Mouse (Mus musculus) CD4-positive, CD25-positive, alpha-beta regulatory T cell, adult 9 weeks (primary cell): ENCODE data around the gene Pex13. TPM values are rescaled to one million over a fixed set of nuclear protein-coding genes. Genes with fewer than 3 reads are reported as not detected.

Experiments used
- polyA plus RNA-seq: library from polyadenylated mRNA; unstranded; fragments of 100-300 nt; shearing (Covaris generic); gene quantifications from one replicate; pipeline ENCODE4 v1.2.1, GENCODE M21; 2017

Pex13 gene
- 24.7 TPM for polyA plus RNA-seq

DNA sequence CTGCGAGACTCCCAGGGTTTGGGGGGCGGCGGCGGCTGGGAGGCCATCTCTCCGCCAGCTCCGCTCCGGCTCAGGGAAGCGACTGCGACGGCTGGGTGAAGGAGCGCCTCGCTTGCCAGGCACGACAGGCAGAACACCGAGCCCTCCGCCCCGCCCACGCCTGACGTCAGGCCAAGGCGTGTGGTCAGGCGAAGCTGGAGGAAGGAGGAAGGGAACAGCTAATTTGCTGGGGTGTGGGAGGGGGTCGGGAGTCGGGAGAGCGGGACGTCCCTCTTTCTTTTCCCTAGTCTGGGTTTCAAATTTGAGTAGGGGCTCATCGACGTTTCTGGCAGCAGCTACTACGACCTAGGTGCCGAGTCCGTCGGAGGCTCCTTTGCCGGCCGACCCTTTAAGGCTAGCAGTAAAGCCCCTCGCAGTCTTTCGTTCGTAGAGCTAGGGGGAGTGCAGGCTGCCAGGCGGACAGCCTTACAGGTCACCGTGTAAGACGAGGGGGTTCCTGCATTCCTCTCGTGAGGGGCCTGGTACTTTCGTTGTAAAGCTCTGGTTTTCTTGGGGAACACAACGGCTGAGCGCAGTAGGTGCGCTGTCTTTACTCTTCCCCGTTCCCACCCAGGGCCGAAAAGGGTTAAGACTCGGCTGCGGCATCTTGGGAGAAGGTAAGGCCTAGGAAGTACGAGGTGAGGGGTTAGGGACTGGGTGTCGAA lies at the start of gene Pex13:
Gene Pex13 (minus strand): TSS at position 162 of the 704 bp plus-strand sequence.

DNA sequence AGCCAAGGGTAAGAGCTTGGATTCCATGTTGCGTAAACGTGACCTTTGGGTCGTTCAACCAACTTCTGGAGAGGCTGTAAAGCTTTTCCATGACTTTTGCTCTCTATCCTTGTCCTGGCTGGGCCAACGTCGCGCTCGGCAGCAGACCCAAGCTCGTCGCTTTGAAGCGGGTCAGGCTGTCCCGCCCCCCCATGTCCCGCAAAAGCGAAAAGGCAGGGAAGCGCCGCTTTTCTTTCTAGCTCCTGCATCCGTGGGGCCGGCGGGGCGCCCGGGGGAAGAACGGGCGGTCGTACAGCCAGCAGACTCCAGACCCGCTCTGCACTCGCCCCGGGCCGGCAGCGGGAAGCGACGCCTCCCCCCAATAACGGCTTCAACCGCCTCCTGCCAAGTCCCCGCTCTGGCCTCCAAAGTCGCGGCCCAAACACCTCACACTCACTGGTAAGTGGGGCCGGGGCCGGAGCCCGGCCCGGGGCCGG lies 410 bp downstream of the Pex13 start, which contains the start of gene Pus10:
Gene Pus10 (plus strand): TSS at position 364 of the 476 bp plus-strand sequence.

DNA sequence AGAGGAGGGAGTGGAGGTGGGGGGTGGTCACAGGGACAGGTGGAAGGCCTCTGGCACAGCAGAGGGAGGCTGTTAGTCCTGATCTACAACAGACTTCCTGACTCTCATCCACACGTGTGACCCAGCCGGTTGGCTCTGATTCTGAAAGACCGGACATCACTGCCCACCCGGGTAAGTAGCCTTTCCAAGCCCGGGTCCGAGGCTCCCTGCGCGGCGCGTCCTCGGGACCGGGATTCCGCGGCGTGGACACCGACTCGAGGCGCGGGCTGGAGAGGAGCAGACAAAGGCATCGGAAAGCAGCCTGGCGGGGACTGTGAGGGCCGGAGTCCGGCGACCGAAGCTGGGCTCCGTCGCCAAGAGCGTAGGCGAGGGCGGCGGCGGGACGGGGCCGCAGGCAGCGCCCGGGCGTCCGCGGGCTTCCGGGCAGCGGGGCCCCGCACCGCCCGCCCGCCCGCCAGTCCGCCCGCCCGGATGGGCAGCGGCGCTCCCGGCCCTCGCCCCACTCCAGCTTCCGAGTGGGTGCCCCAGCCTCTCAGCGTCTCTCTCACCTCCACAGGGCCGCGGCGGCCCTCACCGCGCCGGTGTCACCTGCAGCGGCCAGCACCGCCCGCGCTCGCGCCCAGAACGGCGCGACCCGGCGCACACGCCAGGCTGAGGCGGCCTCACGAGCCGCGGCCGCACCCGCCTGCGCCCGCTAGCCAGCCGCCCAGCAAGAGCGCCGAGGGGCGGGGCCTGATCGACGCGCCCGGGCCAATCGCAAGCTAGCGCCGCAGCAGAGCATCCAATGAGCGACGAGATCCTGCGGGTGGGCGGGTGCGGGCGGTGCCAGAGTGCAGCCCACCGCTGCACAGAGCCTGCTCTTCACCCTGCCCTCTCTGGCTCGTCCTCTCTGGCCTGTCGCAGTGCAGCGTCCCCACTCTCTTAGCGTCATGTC lies 32.5 kb downstream of the Pex13 start, which contains the start of gene 0610010F05Rik:
Gene 0610010F05Rik (minus strand): TSS at position 695 of the 934 bp plus-strand sequence.

Other genes with a start within 250 kb of the Pex13 start
- gene Ahsa2, start 167.9 kb downstream of the Pex13 start, polyA plus RNA-seq: 62.8 TPM
- gene 1700093K21Rik, start 144.8 kb downstream of the Pex13 start, polyA plus RNA-seq: not detected
- gene 0610010F05Rik, start 32.3 kb downstream of the Pex13 start, polyA plus RNA-seq: 1.1 TPM
- 26.3 TPM for gene Pus10, start 285 bp downstream of the Pex13 start, polyA plus RNA-seq
- gene Rel, start 105.0 kb upstream of the Pex13 start, polyA plus RNA-seq: 37.0 TPM
- 59.2 TPM for gene Papolg, start 229.3 kb upstream of the Pex13 start, polyA plus RNA-seq